8 mouse cellular contexts compared by ENCODE assay signal in genomic region chr13:67107681-67108080, GRCm38 (mm10). TPM values are rescaled to one million over a fixed set of nuclear protein-coding genes. Genes with fewer than 3 reads are reported as not detected.
DNase-seq lines count a peak whose midpoint lies in the region; ATAC-seq and TF ChIP-seq lines count a peak whose summit lies in the region.

No protein-coding gene starts in this region.

- 69% methylated on average over 9 of the region's 9 CpGs for WGBS in limb, embryonic 12.5 days
- 61% methylated on average over 9 of the region's 9 CpGs for WGBS in olfactory bulb, adult 2 months

- TF ChIP-seq CTCF in layer of hippocampus, adult 2 months (conservative IDR thresholded peaks at IDR 0.05) = no peak
- no peak for TF ChIP-seq CTCF in embryonic fibroblast, embryonic 13.5 days (IDR thresholded peaks at IDR 0.05; ENCODE audit: borderline replicate concordance, insufficient read depth, low read length)
- TF ChIP-seq CTCF in olfactory bulb, adult 2 months (IDR thresholded peaks at IDR 0.05; ENCODE audit: insufficient read depth, low read depth, low read length) = no peak

- H3K9me3 ChIP-seq in limb, embryonic 12.5 days = peaks cover 10% of the 10 kb centered on the region; the same call in 1 of the 2 replicates

- H3K4me1 ChIP-seq in embryonic fibroblast, embryonic 13.5 days (ENCODE audit: control insufficient read depth, insufficient read depth, low read length) = peaks cover 8% of the 10 kb centered on the region; the same call in 1 of the 2 replicates
- peaks cover 5% of the 10 kb centered on the region for H3K4me1 ChIP-seq in limb, embryonic 12.5 days (replicated peaks)
- no peaks in the 10 kb centered on the region; the same call in 1 of the 2 replicates for H3K4me1 ChIP-seq in olfactory bulb, adult 2 months (ENCODE audit: control insufficient read depth, insufficient read depth, low read length)

- H3K4me2 ChIP-seq in limb, embryonic 12.5 days = peak overlapping the region; percentile 63

- TF ChIP-seq POLR2A in embryonic fibroblast, embryonic 13.5 days (IDR thresholded peaks at IDR 0.05; ENCODE audit: low read depth, low read length) = no peak; the same call in 1 of the 2 replicates
- TF ChIP-seq POLR2A in olfactory bulb, adult 2 months (IDR thresholded peaks at IDR 0.05; ENCODE audit: insufficient read depth, low read depth, low read length) = no peak

- H3K27me3 ChIP-seq in limb, embryonic 12.5 days = no peaks in the 10 kb centered on the region

- ATAC-seq in limb, embryonic 12.5 days (ENCODE audit: insufficient number of reproducible peaks, insufficient read depth, low FRiP score, low TSS enrichment, low read depth) = no peak

- no peak for DNase-seq in layer of hippocampus, adult 2 months (ENCODE audit: low spot score in 2 of 2)
- DNase-seq in layer of hippocampus, postnatal 25 days (ENCODE audit: extremely low spot score in 1 of 2, low spot score in 1 of 2) = no peak
- DNase-seq in thymus, postnatal 25 days = no peak
- DNase-seq in urinary bladder, postnatal 36 days (ENCODE audit: low spot score in 2 of 2) = no peak
- DNase-seq in adrenal gland, adult (ENCODE audit: inconsistent age in 2 of 2, low spot score in 1 of 2) = no peak

- H3K36me3 ChIP-seq in limb, embryonic 12.5 days = peaks cover 12% of the 10 kb centered on the region; the same call in 1 of the 2 replicates

- peak overlapping the region; percentile 66 for H3K9ac ChIP-seq in limb, embryonic 12.5 days (replicated peaks)

- peak overlapping the region; percentile 91 for H3K27ac ChIP-seq in layer of hippocampus, adult 2 months
- peak overlapping the region; percentile 91 for H3K27ac ChIP-seq in embryonic fibroblast, embryonic 13.5 days (ENCODE audit: insufficient read depth, low read length)
- H3K27ac ChIP-seq in limb, embryonic 12.5 days = peak overlapping the region; percentile 86
- H3K27ac ChIP-seq in olfactory bulb, adult 2 months (ENCODE audit: insufficient read depth, low read depth, low read length) = peak overlapping the region; percentile 87

- H3K4me3 ChIP-seq in layer of hippocampus, adult 2 months = peak overlapping the region; percentile 89
- peak overlapping the region; percentile 74 for H3K4me3 ChIP-seq in embryonic fibroblast, embryonic 13.5 days (ENCODE audit: insufficient read depth, low read length)
- peak overlapping the region; percentile 57 for H3K4me3 ChIP-seq in limb, embryonic 12.5 days (replicated peaks)
- H3K4me3 ChIP-seq in olfactory bulb, adult 2 months (ENCODE audit: insufficient read depth, low read depth, low read length) = peak overlapping the region; percentile 98

RNA-seq across cellular contexts. Expression of gene Gm28557, which starts 0.7 kb away (rescaled TPM):
- total RNA-seq in layer of hippocampus, adult 2 months (2021) = 1 to 10 TPM; 3.0 to 4.3 TPM
- 1 to 10 TPM; 2.6 to 3.0 TPM for total RNA-seq in layer of hippocampus, postnatal 25 days (2021)
- 1.8 and 5.3 TPM in 2 replicates for polyA plus RNA-seq in embryonic fibroblast, embryonic 13.5 days (2011; ENCODE audit: insufficient read length, low read depth, missing spikeins)
- polyA plus RNA-seq in limb, embryonic 12.5 days (2016; fragmentation: Nextera tagmentation; extraction: Ambion mirVana) = 2.3 and 3.1 TPM in 2 replicates
- polyA plus RNA-seq in olfactory bulb, adult 2 months (2012; ENCODE audit: insufficient read depth, insufficient read length, low replicate concordance, missing spikeins) = not detected in 2 replicates

RNA-seq across cellular contexts. Expression of gene Rslcan18, which starts 8.4 kb away (rescaled TPM):
- under 1 TPM; 0.39 to 0.44 TPM for total RNA-seq in layer of hippocampus, adult 2 months (2021)
- total RNA-seq in layer of hippocampus, postnatal 25 days (2021) = under 1 TPM; 0.31 to 0.37 TPM
- 0.43 and 0.98 TPM in 2 replicates for polyA plus RNA-seq in embryonic fibroblast, embryonic 13.5 days (2011; ENCODE audit: insufficient read length, low read depth, missing spikeins)
- polyA plus RNA-seq in limb, embryonic 12.5 days (2016; fragmentation: Nextera tagmentation; extraction: Ambion mirVana) = 0.17 and 0.29 TPM in 2 replicates
- not detected in 2 replicates for polyA plus RNA-seq in olfactory bulb, adult 2 months (2012; ENCODE audit: insufficient read depth, insufficient read length, low replicate concordance, missing spikeins)

RNA-seq across cellular contexts. Expression of gene Zfp708, which starts 9.9 kb away (rescaled TPM):
- total RNA-seq in layer of hippocampus, adult 2 months (2021) = 1 to 10 TPM; 2.5 to 3.5 TPM
- total RNA-seq in layer of hippocampus, postnatal 25 days (2021) = 1 to 10 TPM; 2.6 to 3.4 TPM
- polyA plus RNA-seq in embryonic fibroblast, embryonic 13.5 days (2011; ENCODE audit: insufficient read length, low read depth, missing spikeins) = 0.94 and 3.2 TPM in 2 replicates
- polyA plus RNA-seq in limb, embryonic 12.5 days (2016; fragmentation: Nextera tagmentation; extraction: Ambion mirVana) = 8.4 and 8.7 TPM in 2 replicates
- polyA plus RNA-seq in olfactory bulb, adult 2 months (2012; ENCODE audit: insufficient read depth, insufficient read length, low replicate concordance, missing spikeins) = not detected in 2 replicates

RNA-seq across cellular contexts. Expression of gene Zfp759, which starts 13.8 kb away (rescaled TPM):
- 10 to 100 TPM in 1 of 2 experiments, 1 to 10 TPM in 1; 8.9 to 10.6 TPM for total RNA-seq in layer of hippocampus, adult 2 months (2021)
- 10 to 100 TPM; 10.1 to 10.8 TPM for total RNA-seq in layer of hippocampus, postnatal 25 days (2021)
- 2.3 and 4.2 TPM in 2 replicates for polyA plus RNA-seq in embryonic fibroblast, embryonic 13.5 days (2011; ENCODE audit: insufficient read length, low read depth, missing spikeins)
- polyA plus RNA-seq in limb, embryonic 12.5 days (2016; fragmentation: Nextera tagmentation; extraction: Ambion mirVana) = 1.9 and 2.5 TPM in 2 replicates
- not detected in 2 replicates for polyA plus RNA-seq in olfactory bulb, adult 2 months (2012; ENCODE audit: insufficient read depth, insufficient read length, low replicate concordance, missing spikeins)

RNA-seq across cellular contexts. Expression of gene Zfp712, which starts 46.7 kb away (rescaled TPM):
- 1 to 10 TPM; 4.6 to 5.6 TPM for total RNA-seq in layer of hippocampus, adult 2 months (2021)
- total RNA-seq in layer of hippocampus, postnatal 25 days (2021) = 1 to 10 TPM; 4.4 to 4.7 TPM
- 1.2 and 2.4 TPM in 2 replicates for polyA plus RNA-seq in embryonic fibroblast, embryonic 13.5 days (2011; ENCODE audit: insufficient read length, low read depth, missing spikeins)
- 4.3 and 4.9 TPM in 2 replicates for polyA plus RNA-seq in limb, embryonic 12.5 days (2016; fragmentation: Nextera tagmentation; extraction: Ambion mirVana)
- polyA plus RNA-seq in olfactory bulb, adult 2 months (2012; ENCODE audit: insufficient read depth, insufficient read length, low replicate concordance, missing spikeins) = not detected in 2 replicates
